8 mouse cellular contexts compared by ENCODE assay signal in genomic region chr2:118702883-118703761, GRCm38 (mm10). TPM values are rescaled to one million over a fixed set of nuclear protein-coding genes. Genes with fewer than 3 reads are reported as not detected.
A peak's percentile ranks its signal among the peaks of the same experiment; 100 is the strongest.
DNase-seq lines count a peak whose midpoint lies in the region; ATAC-seq and TF ChIP-seq lines count a peak whose summit lies in the region.

No protein-coding gene starts in this region.

- H3K27me3 ChIP-seq in heart, embryonic 13.5 days (replicated peaks), result peaks cover 92% of the 10 kb centered on the region
- H3K27me3 ChIP-seq in testis, adult 2 months (ENCODE audit: control insufficient read depth, insufficient read depth, low read length), result no peaks in the 10 kb centered on the region

- H3K4me2 ChIP-seq in heart, embryonic 13.5 days, result peak overlapping the region; percentile 91

- TF ChIP-seq POLR2A in brain, embryonic 14.5 days (IDR thresholded peaks at IDR 0.05; ENCODE audit: borderline replicate concordance, extremely low read depth, insufficient read depth, insufficient read length, poor library complexity, severe bottlenecking), result no peak
- peak; percentile 36; the same call in 1 of the 2 replicates for TF ChIP-seq POLR2A in testis, adult 2 months (IDR thresholded peaks at IDR 0.05; ENCODE audit: control insufficient read depth, low read depth, low read length)

- H3K9me3 ChIP-seq in heart, embryonic 13.5 days, result no peaks in the 10 kb centered on the region

- TF ChIP-seq CTCF in brain, embryonic 14.5 days (IDR thresholded peaks at IDR 0.05; ENCODE audit: borderline replicate concordance, extremely low read depth, insufficient read depth, insufficient read length), result peak; percentile 18; the same call in 1 of the 2 replicates
- TF ChIP-seq CTCF in testis, adult 2 months (IDR thresholded peaks at IDR 0.05; ENCODE audit: control insufficient read depth, insufficient read depth, insufficient replicate concordance, low read depth, low read length), result peak; percentile 8; the same call in 1 of the 2 replicates

- under 1% methylated on average over 93 of the region's 93 CpGs for WGBS in heart, embryonic 13.5 days

- H3K4me1 ChIP-seq in heart, embryonic 13.5 days, result peaks cover 70% of the 10 kb centered on the region
- H3K4me1 ChIP-seq in testis, adult 2 months (ENCODE audit: control insufficient read depth, insufficient read depth, low read length), result peaks cover 46% of the 10 kb centered on the region

- peak overlapping the region; percentile 60 for H3K4me3 ChIP-seq in heart, embryonic 13.5 days
- H3K4me3 ChIP-seq in testis, adult 2 months (ENCODE audit: control insufficient read depth, low read depth, low read length), result peak overlapping the region; percentile 82

- ATAC-seq in heart, embryonic 13.5 days (ENCODE audit: extremely low read depth, insufficient number of reproducible peaks, low FRiP score, low TSS enrichment), result peak; percentile 38; the same call in 1 of the 2 replicates
- ATAC-seq in megakaryocyte progenitor cell, adult 5-6 weeks (replicated peaks; ENCODE audit: poor library complexity), result peak; percentile 3; the same call in 1 of the 2 replicates

- DNase-seq in lung, adult 18-20 months, result peak; percentile 55 to 61
- DNase-seq in lung, postnatal 25 days (ENCODE audit: low spot score), result no peak
- peak; percentile 45 for DNase-seq in brain, embryonic 14.5 days (ENCODE audit: low read depth)
- peak; percentile 62 for DNase-seq in kidney, postnatal 14 days
- no peak for DNase-seq in cerebellum, adult 8-10 months

- peak overlapping the region; percentile 77 for H3K9ac ChIP-seq in heart, embryonic 13.5 days

- 0 out of 2 replicates have a peak overlapping the region, but pooled peaks have one; percentile 5 for H3K27ac ChIP-seq in heart, embryonic 13.5 days (replicated peaks)
- no peak overlapping the region; the same call in 1 of the 2 replicates for H3K27ac ChIP-seq in testis, adult 2 months (ENCODE audit: control insufficient read depth, insufficient read depth, low read depth, low read length)

- H3K36me3 ChIP-seq in heart, embryonic 13.5 days, result no peaks in the 10 kb centered on the region
- no peaks in the 10 kb centered on the region for H3K36me3 ChIP-seq in testis, adult 2 months (ENCODE audit: control insufficient read depth, insufficient read depth, low read length)

RNA-seq across cellular contexts. Expression of gene Ankrd63, which starts 0.6 kb away (rescaled TPM):
- polyA plus RNA-seq in brain, embryonic 14.5 days (2012; rRNA removed), result 0.14 and 0.62 TPM in 2 replicates
- 0.67 and 0.73 TPM in 2 replicates for polyA plus RNA-seq in heart, embryonic 13.5 days (2015; fragmentation: Nextera tagmentation; extraction: Ambion mirVana)
- total RNA-seq in megakaryocyte progenitor cell, adult 5-6 weeks (2015), result 0.61 and 0.89 TPM in 2 replicates
- 0.33 and 0.84 TPM in 2 replicates for total RNA-seq in megakaryocyte progenitor cell, adult 5-6 weeks (2017)
- 1.8 and 1.9 TPM in 2 replicates for polyA plus RNA-seq in testis, adult 2 months (2012; rRNA removed)

RNA-seq across cellular contexts. Expression of gene Plcb2, which starts 25.1 kb away (rescaled TPM):
- 0.95 and 1.1 TPM in 2 replicates for polyA plus RNA-seq in brain, embryonic 14.5 days (2012; rRNA removed)
- polyA plus RNA-seq in heart, embryonic 13.5 days (2015; fragmentation: Nextera tagmentation; extraction: Ambion mirVana), result 0.94 and 1.6 TPM in 2 replicates
- total RNA-seq in megakaryocyte progenitor cell, adult 5-6 weeks (2015), result 71.2 and 80.9 TPM in 2 replicates
- 61.1 and 70.4 TPM in 2 replicates for total RNA-seq in megakaryocyte progenitor cell, adult 5-6 weeks (2017)
- 17.6 and 17.9 TPM in 2 replicates for polyA plus RNA-seq in testis, adult 2 months (2012; rRNA removed)

RNA-seq across cellular contexts. Expression of gene Pak6, which starts 40.0 kb away (rescaled TPM):
- polyA plus RNA-seq in brain, embryonic 14.5 days (2012; rRNA removed), result 24.9 and 41.3 TPM in 2 replicates
- polyA plus RNA-seq in heart, embryonic 13.5 days (2015; fragmentation: Nextera tagmentation; extraction: Ambion mirVana), result 7.4 and 7.5 TPM in 2 replicates
- total RNA-seq in megakaryocyte progenitor cell, adult 5-6 weeks (2015), result 0.07 and 0.17 TPM in 2 replicates
- 0.21 and 0.61 TPM in 2 replicates for total RNA-seq in megakaryocyte progenitor cell, adult 5-6 weeks (2017)
- polyA plus RNA-seq in testis, adult 2 months (2012; rRNA removed), result 6.2 and 7.6 TPM in 2 replicates

RNA-seq across cellular contexts. Expression of gene Inafm2, which starts 42.4 kb away (rescaled TPM):
- polyA plus RNA-seq in brain, embryonic 14.5 days (2012; rRNA removed), result 11.1 and 11.7 TPM in 2 replicates
- polyA plus RNA-seq in heart, embryonic 13.5 days (2015; fragmentation: Nextera tagmentation; extraction: Ambion mirVana), result 36.2 and 38.3 TPM in 2 replicates
- total RNA-seq in megakaryocyte progenitor cell, adult 5-6 weeks (2015), result 27.9 and 29.6 TPM in 2 replicates
- total RNA-seq in megakaryocyte progenitor cell, adult 5-6 weeks (2017), result 17.9 and 20.3 TPM in 2 replicates
- polyA plus RNA-seq in testis, adult 2 months (2012; rRNA removed), result 12.6 and 13.4 TPM in 2 replicates

RNA-seq across cellular contexts. Expression of gene Ccdc9b, which starts 59.3 kb away (rescaled TPM):
- polyA plus RNA-seq in brain, embryonic 14.5 days (2012; rRNA removed), result 2.3 TPM in 2 replicates
- polyA plus RNA-seq in heart, embryonic 13.5 days (2015; fragmentation: Nextera tagmentation; extraction: Ambion mirVana), result 2.2 and 2.9 TPM in 2 replicates
- total RNA-seq in megakaryocyte progenitor cell, adult 5-6 weeks (2015), result 0.07 and 0.25 TPM in 2 replicates
- total RNA-seq in megakaryocyte progenitor cell, adult 5-6 weeks (2017), result 0.42 and 0.47 TPM in 2 replicates
- polyA plus RNA-seq in testis, adult 2 months (2012; rRNA removed), result 0.80 and 0.85 TPM in 2 replicates

Comparison
In these comparisons a context has a peak if more than half of its experiments do, and no peak if none do; other contexts are left out.
1. DNase-seq: peak in lung, adult 18-20 months (2 of 2), brain, embryonic 14.5 days (single experiment) and kidney, postnatal 14 days (single experiment); none in lung, postnatal 25 days (single experiment) and cerebellum, adult 8-10 months (single experiment).